Mouse (Mus musculus): Measurements from ENCODE around the gene Gpr3. TPM values are rescaled to one million over a fixed set of nuclear protein-coding genes. Genes with fewer than 3 reads are reported as not detected.
A peak's percentile ranks its signal among the peaks of the same experiment; 100 is the strongest.

Gpr3 gene
- total RNA-seq, 2 experiments from 2014 or later = 0.63 to 0.89 TPM

DNA sequence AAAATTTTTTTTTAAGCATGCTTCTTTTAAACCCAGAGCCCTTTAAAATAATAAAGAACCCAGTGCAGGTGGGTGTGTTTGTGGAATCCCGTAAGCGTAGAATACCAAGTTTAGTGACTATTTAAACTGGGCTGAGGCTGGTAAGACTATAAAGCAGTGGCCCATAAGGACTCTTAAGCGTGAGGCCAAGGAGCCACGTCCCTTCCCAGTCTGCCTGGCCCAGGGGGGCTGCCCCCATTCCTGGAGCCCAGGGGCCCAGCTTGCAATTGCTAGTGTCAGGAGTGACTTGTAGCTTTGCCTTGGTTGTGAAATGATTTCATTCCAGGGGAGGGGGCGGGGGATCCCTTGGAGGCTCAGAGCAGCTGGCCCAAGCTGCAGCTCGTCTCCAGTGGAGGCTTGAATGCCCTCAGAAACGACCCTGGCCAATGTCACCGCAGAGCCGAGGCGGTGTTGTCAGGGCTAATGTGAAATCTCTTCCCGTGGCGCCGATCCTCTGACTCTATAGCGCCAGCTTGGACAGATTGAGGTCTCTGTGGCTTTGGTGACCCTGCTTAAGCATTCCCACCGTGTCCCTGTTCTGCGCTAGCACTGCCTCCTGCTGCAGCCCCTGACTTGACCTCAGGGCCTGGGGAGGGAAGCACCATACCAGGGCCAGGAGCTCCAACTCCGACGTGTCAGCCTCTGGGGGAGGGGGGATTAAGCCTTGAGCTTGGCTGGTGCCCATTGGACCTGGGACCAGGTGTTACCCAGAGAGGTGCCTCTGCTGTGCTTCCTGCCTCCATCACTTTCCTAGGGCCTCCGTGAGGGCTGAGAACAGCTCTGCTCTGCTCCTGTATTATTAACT is 13.8 kb downstream of the Gpr3 start:
- no peak for DNase-seq

DNA sequence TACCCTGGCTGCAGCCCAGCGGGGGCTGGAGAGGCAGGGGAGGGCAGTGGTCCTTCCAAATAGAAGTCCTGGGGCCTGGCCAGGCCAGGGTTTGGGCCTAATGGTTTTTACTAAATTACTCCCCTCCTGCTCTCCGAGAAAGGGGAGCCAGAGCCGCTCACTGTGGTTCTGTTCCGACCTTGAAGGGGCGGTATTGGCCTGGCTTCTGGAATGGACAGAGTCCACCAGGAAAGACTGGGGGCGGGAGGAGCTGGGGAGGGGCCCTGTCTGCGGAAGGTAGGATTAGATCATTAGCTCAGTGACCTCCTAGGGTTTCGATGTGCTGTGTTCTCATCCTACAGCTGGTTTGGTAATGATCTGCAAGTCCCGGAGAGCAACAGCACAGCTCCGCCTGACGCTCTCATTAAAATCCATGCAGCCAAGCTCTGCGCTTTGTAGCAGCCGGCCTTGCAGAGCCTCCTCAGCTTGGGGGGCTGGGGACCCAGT is 14.5 kb downstream of the Gpr3 start:
- DNase-seq = peak; percentile 44 to 63

DNA sequence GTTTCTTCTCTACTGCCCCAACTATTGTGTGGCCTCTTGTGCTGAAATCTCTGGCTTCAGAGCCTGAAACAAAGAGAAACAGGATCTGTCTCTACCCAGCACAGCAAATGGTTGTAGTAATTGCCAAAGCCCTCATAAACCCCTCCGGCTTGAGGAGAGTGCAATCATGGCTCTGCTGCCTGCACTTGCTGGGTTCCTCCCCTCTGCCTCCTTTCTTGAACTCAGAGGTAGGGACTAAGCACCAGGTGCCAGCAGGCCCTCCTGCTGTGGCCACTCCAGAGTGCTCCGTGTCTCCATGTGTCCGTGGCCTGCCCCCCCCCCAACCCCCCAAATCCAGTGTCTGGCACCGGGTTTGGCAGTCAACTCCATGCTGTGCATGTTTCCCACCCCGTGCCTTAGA is 15.0 kb downstream of the Gpr3 start:
- DNase-seq = no peak

DNA sequence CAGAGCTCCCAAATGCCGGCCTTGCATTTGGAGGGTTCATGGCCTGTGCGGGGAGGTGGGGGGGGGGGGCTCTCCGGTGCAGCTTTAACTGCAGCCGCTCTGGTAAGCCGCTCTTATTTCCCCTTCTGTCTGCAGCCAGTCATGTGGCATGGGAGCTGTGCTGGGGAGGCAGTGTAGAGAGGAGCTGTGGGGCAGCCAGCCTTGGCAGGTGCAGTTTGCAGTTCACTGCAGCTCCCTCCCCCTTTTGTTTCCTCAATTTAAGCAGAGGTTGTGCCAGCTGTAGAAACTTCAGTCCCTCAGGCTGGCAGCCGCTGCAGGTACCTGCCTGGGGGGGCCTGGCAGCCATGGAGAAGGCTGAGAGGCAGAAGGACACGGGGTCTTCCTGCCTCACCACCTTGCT is 15.5 kb downstream of the Gpr3 start:
- no peak for DNase-seq

DNA sequence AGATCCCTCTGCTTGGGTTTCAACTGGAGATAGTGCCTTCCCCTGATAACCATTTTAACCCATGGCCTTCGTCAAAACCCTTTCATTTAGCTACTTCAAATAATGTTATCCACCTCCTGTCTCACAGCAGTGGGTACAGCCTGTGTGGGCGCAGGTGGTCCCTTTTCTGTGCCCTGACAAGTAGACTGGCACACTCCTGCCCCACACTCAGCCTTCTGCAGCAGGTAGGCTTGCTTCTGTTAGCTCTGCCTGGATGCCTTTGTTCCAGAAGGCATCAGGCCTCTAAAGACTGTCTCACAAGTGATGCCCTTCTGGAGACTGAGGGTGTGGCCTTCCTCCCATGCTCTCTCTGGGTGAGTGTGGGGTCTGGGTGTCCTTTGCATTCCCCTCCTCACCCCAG is 16.2 kb downstream of the Gpr3 start:
- no peak for DNase-seq

DNA sequence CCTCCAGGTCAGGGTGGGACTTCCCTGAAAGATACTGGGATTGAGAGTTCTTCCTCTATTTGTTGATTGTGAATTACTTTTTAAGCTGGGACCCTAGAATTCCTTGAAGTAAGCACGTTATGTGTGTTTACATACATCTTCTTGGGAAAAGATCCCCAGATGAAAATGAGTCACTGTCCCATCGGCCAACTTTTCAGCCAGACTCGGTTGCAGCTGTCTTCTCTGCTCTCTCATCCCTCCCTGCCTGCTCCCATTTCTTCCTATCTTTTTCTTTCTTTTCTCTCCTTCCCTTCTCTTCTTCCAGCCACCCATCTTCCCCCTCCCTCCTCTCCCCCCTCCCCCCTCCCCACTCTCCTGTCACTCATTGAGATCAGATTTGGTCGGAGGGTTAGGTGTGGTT is 17.3 kb downstream of the Gpr3 start:
- no peak for DNase-seq

DNA sequence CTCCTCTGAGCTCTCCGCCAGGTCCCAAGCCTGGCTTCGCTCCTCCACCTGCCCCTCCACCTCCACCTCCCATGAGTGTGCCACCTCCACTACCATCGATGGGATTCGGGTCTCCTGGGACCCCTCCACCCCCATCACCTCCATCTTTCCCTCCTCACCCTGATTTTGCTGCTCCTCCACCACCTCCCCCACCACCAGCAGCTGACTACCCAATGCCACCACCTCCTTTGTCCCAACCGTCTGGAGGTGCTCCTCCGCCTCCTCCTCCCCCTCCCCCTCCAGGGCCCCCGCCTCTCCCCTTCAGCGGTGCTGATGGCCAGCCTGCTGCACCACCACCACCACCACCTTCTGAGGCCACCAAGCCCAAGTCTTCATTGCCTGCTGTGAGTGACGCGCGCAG is 17.9 kb downstream of the Gpr3 start:
- no peak for DNase-seq

DNA sequence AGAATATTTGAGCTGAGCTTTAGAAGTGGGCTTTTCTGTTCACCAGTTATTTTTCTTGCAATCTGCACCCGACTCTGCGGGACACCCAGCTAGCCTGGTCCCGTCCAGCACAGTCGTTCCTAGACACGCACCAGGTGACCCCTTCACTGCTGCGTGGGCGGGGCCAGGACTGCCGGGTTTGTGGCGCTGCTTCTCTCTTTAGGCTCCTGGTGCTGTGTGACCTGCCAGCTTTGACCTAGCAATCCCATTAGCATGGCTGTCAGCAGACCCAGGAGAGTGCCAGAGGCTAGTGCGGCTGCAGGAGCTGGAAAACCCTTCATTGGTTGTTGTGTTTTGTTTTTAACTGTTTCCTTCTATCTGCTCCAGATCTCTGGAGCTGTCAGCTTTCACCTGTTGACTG is 22.9 kb downstream of the Gpr3 start:
- no peak for DNase-seq

DNA sequence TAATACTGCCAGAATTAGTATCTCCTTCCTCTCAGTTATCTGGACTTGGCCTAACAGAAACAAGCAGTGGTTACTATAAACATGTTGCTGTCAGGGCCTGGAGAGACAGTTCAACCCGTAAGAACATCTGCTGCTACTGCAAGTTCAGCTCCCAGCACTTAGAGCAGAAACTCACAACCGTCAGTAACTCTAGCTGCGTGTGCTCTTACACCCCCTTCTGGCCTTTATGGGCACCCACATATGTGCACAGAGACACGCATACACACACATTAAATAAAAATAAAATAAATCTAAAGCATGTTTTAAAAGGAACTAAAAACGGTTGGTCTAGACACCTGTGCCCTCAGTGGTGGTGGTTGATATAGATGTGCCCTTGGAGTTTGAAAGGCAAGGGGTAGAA is 25.5 kb downstream of the Gpr3 start:
- no peak for DNase-seq

DNA sequence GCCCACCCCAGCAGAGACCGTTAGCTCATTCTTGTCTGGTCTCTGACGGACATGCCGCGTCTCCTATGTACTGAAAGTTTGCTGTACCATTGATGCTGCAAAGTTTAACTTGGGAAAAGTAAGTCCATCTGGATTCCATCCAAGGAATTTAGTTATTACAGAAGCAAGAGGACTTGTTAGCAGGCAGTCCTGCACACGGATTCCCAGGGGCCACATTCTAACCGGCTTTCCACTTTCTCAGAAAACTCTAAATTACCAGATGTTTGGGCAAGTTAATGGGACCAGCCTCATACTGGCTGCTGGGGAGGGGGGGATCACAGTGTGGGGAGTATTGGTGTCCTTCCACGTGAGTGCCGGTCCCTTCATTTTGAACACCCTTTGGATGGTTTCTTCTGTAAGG is 26.4 kb downstream of the Gpr3 start:
- no peak for DNase-seq

DNA sequence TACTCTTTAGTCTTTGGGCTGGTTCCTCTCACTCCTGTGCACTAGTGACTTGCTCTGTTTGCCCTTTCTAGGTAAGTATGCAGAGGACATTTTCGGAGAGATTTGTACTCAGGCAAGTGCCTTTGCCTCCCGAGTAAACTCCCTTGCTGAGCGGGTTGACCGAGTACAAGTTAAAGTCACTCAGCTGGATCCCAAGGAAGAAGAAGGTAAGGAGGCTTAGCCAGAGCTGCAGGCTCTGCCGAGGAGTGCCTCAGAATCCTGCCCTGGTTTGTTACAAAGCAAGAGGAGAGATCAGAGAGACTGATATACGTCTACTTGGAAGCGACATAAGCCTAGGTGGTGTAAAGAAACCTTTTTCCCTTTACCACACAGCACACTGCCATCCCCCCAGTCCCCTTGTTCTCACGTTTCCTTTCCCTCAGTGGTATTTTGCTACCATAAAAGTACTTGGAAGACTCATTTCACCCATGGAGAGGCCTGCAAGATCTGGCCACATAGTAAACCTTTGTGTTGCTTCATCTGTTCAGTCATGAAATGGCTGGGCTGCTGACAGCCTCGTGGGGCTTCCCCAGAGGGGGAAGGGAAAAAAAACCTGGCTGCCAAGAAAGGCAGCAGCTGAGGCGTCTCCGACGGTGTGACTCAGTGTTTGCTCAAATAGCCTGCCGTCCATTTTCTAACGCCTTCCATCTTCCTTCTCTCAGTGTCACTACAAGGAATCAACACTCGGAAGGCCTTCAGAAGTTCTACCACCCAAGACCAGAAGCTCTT is 27.3 kb downstream of the Gpr3 start:
- DNase-seq = peak in 1 of 2 experiments; percentile 59

DNA sequence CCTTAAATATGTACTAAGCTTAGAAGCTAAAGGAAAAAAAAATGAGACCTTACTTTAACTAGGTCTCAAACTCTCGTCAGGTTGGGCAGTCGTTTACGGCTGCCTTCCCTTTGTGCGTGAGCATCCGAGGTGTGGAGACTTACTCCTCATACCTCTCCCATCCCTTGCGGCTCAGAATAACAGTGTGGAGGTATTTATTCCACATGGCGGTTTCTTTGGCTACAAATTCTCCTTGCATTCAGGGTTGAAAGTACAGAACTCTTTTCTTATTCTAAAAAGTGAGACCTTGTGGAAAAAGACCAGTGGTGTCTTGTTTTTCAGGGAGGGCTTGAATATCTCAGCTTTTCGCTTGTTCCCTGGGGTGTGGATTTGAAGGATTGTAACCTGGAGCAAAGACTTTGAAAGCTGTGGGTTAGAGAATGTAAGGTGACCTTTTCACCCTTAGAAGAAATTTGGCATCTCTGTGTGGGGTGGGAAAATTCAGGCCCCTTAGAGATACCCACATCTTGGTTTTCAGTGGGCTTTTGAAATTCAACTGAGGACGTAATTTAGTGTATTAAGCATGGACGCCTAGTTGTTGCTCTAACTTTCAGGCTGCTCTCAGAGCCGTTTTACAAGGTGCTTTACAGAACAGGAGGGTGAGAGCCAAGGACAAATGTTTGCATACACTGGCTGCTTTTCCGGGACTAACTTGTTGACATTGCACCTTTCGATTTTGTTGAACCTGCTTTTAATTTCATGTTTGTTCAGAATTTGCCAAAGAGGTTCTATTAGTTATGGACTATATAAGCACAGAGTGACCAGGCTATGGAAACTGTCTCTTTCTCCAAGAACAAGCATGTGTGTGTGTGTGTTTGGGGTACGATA is 28.1 kb downstream of the Gpr3 start:
- no peak for DNase-seq

DNA sequence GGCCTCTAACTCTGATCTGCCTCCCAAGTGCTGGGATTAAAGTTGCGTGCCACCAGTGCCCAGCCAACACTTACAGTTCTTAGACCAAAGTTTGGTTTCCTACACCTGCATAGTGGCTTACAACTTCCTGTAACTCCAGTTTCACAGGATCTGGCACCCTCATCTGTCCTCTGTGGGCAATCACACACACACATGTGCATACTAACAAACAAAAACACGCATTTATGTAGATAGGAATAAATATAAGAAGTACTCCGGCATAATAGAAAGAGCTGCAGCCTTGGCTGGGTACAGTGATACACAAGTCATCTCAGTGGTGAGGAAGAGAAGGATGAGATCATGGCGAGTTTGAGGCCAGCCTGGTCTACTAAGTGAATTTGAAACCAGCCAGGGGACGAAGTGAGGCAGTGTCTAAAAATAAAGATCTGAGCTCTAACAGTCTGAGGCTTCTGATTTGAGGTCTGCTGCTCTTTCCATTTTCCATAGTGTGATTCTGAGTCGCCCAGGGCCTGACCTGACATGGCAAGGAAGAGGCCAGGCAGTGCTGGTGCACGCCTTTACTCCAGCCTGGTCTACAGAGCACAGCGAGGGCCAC is 29.8 kb downstream of the Gpr3 start:
- no peak for DNase-seq

DNA sequence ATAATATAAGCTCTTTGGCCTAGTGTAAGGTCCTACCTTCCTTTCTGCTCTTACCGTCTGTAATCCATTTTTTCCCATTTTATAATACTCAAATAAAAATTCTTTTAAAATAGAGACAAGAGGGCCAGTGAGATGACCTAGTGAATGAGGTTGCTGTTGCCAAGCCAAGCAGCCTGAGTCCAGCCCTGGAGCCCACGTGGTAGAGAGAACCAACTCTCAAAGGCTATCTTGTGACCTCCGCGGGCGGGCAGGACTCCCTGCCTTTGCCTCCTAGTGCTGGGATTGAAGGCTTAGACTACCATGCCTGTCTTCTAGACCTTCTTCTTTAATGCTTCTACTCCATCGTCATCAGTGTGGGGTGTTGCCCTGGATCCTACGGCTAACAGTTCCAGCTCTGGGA is 33.1 kb downstream of the Gpr3 start:
- no peak for DNase-seq

DNA sequence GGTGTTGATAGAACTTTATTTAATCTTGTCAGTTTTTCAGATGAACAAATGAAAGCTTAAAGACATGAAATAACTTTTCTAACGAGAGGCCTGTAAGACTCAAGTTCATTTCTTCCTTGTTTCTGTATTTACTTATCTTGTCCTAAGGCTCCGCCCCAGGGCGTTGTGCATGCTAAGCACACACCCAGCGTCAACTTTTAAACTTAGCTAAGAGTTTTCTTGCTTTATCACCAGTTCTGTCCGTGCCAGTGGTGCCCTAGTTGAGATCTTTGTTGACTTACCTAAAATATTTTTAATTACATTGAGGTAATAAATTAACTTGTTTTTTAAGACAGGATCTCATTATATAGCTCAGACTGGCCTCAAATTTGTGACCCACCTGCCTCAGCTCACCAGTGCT is 34.0 kb downstream of the Gpr3 start:
- DNase-seq = no peak

DNA sequence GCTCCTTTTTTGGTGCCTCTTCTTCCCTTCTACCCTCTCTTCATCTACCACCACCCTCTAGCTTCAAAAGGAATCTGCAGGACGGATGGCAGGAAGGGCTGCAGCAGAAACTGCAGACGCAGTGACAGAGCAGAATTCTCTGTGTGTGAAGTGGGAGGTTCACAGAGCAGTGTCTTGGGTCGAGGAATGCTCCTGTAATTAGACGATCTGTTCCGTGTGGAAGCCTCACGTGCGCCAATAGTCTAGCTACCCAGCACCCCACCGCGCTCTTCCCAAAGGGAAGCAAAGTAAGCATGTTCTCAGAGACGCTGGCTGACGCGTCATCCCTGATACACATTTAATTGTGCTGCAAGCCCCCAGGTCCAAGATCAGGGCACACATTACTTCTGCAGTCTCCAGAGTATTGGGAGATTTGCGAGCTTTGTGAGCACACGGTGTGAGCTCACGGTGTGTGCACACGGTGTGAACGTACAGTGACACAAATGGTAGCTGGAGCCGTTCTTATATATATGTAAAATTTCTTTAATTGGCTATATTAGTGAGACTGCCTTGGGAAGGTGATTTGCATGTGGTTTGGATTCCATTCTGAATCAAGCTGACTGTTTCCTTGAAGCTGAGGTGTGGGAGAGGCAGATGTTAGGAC is 35.5 kb downstream of the Gpr3 start:
- no peak for DNase-seq

DNA sequence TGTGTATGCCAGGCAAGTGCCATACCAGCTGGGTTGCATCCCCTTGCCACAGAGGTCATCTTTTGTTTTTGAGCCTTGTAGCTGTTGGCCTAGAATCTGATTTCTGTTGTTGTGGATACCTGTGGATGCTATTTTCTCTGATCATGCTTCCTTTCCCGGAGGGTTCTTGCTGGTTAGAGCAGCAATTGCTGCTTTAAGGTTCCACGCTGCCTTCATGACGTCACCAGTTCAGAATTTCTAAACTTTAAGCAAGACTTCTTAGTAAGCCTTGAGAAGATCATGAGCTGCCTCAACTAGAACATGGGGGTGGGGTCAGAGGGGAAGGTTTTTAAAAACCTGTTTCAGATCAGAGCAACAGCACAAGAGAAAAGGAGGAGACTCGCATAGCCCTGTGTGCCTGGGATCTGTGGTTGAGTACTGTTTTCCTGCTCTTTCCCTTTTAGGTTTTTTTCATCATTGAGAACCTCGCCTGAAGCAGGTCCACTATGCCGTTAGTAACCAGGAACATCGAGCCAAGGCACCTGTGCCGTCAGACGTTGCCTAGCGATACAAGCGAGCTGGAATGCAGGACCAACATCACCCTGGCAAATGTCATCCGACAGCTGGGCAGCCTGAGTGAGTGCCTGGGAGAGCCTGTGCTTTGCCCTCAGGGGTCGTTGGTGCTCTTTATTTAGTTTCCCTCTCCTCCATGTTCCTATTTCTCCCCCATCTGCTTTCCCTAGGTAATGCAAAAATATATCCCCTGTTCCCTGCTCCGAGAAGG is 36.2 kb downstream of the Gpr3 start:
- no peak for DNase-seq

DNA sequence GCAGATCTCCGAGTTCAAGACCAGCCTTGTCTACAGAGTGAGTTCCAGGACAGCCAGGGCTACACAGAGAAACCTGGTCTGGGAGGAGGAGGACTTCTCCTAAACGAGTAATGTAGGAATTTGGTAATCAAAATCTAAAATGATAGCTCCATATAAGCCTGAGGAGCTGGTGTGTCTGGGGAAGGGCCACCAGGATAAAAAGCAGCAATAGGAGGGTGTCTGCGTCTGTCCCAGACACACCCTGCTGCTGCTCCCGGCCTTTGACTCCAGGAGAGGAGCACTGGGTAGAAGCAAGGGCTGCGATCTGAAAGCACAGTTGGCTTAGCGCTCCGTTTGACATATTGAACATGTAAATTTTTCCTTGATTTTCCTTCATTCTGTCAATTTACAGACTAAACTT is 37.1 kb downstream of the Gpr3 start:
- no peak for DNase-seq

DNA sequence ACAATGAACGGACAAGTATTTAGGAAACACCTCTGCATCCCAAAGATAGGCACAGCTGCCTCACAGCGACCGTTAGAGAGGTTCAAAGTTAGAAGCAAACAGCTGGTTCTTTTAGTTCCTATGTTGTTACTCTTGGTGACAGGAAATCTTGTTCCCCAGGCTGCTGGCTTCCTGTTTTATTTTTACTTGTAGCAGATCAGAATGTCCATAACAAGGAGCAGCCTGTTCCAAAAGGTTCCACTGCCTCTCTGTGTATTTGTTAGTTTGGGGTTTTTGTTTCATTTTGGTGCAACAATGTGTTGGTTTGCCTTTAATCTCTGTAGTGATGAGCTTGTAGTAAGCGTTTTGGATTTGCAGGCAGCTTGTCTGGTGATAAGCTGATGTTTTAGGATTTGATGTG is 38.0 kb downstream of the Gpr3 start:
- DNase-seq = no peak

DNA sequence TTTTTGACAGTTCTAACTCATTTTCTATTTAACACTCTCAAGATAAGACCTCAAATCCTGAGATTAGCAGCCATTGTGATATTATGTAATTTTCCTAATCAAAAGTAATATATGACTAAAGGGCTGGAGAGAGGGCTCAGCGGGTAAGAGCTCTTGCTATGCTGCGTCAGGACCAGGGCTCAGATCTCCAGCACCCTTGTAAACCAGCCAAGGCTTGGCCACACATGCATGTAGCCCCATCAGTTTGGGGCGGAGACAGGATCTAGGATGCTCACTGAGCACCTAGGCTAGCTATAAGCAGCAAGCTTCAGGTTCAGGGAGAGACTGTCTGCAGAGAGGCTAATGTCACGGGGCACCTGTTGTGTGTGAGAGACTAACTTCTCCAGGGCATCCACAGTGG is 39.9 kb downstream of the Gpr3 start:
- no peak for DNase-seq

DNA sequence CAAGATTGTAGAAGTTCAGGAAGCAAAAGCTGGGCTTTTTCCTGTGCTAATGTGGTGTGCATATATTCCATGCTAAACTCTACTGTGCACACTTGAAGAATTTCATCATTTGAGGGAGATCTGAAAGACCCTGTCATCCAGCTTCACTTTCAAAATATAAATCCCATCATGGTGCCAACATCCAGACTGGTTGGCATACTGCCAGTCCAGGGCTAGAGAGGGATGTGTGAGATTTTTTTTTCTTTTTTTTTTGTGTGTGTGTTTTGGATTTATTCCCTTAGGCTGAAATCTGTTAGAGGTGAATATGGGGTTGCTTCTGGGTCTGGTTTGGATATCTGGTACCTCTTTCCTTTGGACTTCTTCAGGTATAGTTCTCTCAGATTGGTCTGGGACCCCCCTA is 41.7 kb downstream of the Gpr3 start:
- DNase-seq = no peak
